Mouse (Mus musculus) left cerebral cortex, adult 6 months (tissue): Measurements from ENCODE around the gene Acot12. TPM values are rescaled to one million over a fixed set of nuclear protein-coding genes. Genes with fewer than 3 reads are reported as not detected.

Source experiments
- long read RNA-seq, 2 experiments: library from polyadenylated mRNA; unstranded; transcript quantifications; one replicate each; pipeline ENCODE4 v2.0.0; 2019 to 2020
- polyA plus RNA-seq: library from polyadenylated mRNA; unstranded; fragments of <200 nt; fragmentation: Nextera tagmentation; gene quantifications from 2 replicates; pipeline ENCODE4 v1.2.3, GENCODE M21; 2021

The Acot12 gene
- polyA plus RNA-seq, result 0.13 TPM in 1 of 2 replicates, not detected in the other
- long read RNA-seq, experiment 1, partial matches to known transcripts, result 1 of 2 reads
- long read RNA-seq, experiment 1, other reads (novel, unspliced or antisense), result 0 of 2 reads
- long read RNA-seq, experiment 2, result 0 reads

DNA sequence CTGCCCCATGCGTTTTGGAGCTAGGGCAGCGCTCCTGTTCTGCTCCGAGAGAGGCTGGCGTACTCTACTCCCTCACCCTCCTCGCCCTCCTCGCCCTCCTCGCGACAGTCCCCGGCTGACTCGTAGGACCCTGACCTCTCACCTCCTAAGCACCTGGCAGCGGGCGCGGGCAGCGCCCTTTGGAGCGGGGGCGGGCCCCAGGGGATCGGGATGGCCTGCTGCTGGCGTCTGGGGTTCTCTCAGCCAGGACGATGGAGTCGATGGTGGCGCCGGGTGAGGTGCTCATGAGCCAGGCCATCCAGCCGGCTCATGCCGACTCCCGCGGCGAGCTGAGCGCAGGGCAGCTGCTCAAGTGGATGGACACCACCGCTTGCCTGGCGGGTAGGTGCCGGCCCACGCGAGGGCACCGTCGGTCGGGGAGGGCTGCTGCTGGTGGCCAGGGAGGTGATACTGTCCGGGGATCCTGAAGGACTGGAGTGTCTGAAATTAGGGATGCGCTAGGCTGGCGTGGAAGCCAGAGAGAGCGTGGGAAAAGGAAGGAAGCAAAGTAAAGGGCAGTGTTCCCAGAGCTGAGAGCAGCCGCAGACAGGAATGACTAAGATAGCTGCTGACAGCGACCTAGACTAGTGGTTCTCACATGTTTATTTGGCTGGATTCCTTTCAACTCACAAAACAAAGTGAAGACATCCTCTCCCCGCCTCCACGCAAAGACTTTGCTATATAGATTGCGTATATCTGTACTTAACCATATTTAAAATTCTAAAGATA is at the start of gene Acot12:
Gene Acot12 (plus strand): TSS at position 233 of the 768 bp plus-strand sequence.

GRCm38 (mm10) chr13:91807155-91807839 is 66.0 kb downstream of the Acot12 start, which contains the start of gene Zcchc9:
TSS of gene Zcchc9 (minus strand) at chr13:91807705.

Other genes starting within 250 kb of the Acot12 start
- gene Zcchc9, start 66.2 kb downstream of the Acot12 start, polyA plus RNA-seq, result 13.5 and 13.6 TPM in 2 replicates
- gene Ckmt2, start 135.4 kb downstream of the Acot12 start, polyA plus RNA-seq, result not detected in 2 replicates